Comparison of ENCODE assay signal across 25 mouse cellular contexts in genomic region chr17:83382752-83383151, GRCm38 (mm10).
"Had no signal": no experiment of that assay in that cellular context is flagged by ENCODE, and none has a peak within 500 bp of the region (broad histone marks: within the 10 kb centered on the region; RNA-seq: fewer than 3 reads in every experiment).

No protein-coding gene starts in this region.

- DNase-seq: gastrocnemius, adult 2 months; gastrocnemius, postnatal 10 days; gastrocnemius, postnatal 25 days; heart, adult 18-20 months; heart, postnatal 10 days; heart, postnatal 4 days; kidney, adult 2 months; kidney, adult 9 months; kidney, postnatal 14 days; kidney, postnatal 36 days; liver, embryonic 13.5 days had no signal

- H3K27me3 ChIP-seq: heart, embryonic 12.5 days; hindbrain, embryonic 12.5 days; kidney, embryonic 15.5 days; limb, embryonic 12.5 days; liver, embryonic 13.5 days had no signal

- H3K27ac ChIP-seq: gastrocnemius, adult 2 months; heart, embryonic 10.5 days; hindbrain, embryonic 10.5 days; hindbrain, embryonic 12.5 days; hindbrain, embryonic 14.5 days; kidney, embryonic 15.5 days; kidney, postnatal 0 days; layer of hippocampus, adult 2 months; left cerebral cortex, adult 2 months; limb, embryonic 10.5 days; limb, embryonic 12.5 days; liver, embryonic 13.5 days had no signal

- H3K9ac ChIP-seq: heart, embryonic 12.5 days; hindbrain, embryonic 12.5 days; hindbrain, embryonic 14.5 days; kidney, embryonic 15.5 days; limb, embryonic 12.5 days; liver, embryonic 13.5 days had no signal

- H3K4me2 ChIP-seq: heart, embryonic 12.5 days; hindbrain, embryonic 12.5 days; hindbrain, embryonic 14.5 days; kidney, embryonic 15.5 days; limb, embryonic 12.5 days; liver, embryonic 11.5 days; liver, embryonic 13.5 days had no signal

- H3K4me3 ChIP-seq: gastrocnemius, adult 2 months; heart, embryonic 10.5 days; heart, embryonic 12.5 days; hindbrain, embryonic 10.5 days; hindbrain, embryonic 12.5 days; kidney, embryonic 15.5 days; layer of hippocampus, adult 2 months; left cerebral cortex, adult 2 months; limb, embryonic 10.5 days; limb, embryonic 12.5 days; liver, embryonic 13.5 days had no signal

- H3K36me3 ChIP-seq: heart, embryonic 10.5 days; hindbrain, embryonic 10.5 days; hindbrain, embryonic 12.5 days; kidney, embryonic 15.5 days; limb, embryonic 10.5 days; limb, embryonic 12.5 days; liver, embryonic 13.5 days had no signal

- ATAC-seq: forebrain, embryonic 16.5 days; hindbrain, embryonic 16.5 days had no signal

- H3K9me3 ChIP-seq: heart, embryonic 10.5 days; heart, embryonic 12.5 days; hindbrain, embryonic 10.5 days; hindbrain, embryonic 12.5 days; kidney, embryonic 15.5 days; limb, embryonic 10.5 days; limb, embryonic 12.5 days; liver, embryonic 13.5 days had no signal
